Mouse (Mus musculus): Measurements from ENCODE around the gene Pes1. TPM values are rescaled to one million over a fixed set of nuclear protein-coding genes. Genes with fewer than 3 reads are reported as not detected.

Gene Pes1
- total and polyA plus RNA-seq, 2 experiments from 2014 or later, result 37.7 to 49.0 TPM

DNA sequence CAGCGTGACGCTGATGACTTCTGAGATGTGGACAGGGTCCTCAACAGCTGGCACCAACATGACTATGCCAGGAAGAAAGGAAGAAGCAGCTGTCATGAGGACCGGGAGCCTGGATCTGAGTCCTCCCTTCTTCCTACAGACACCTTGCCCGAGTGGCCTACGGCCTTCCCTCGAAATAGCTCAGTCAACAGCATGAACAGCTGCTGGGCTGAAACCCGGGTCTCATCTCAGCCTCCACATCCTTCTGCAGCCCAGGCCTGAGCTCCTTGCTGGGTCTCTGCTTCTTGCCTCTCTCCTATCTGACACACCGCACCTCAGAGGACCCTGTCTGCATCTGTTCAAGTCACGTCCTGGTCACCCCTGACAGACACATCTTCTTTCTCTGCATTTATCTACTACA lies 41.7 kb upstream of the Pes1 start:
- 0 out of 2 replicates have a peak, but pooled peaks cover 2% of the 10 kb centered on the region for H3K36me3 ChIP-seq (ENCODE audit: insufficient read depth, low read length)
- 94% methylated on average over 9 of the region's 9 CpGs for WGBS
- H3K9ac ChIP-seq (replicated peaks; ENCODE audit: low read length, poor library complexity, severe bottlenecking), result no peak overlapping the region
- no peak for TF ChIP-seq CTCF (IDR thresholded peaks at IDR 0.05)
- H3K27ac ChIP-seq (ENCODE audit: low read depth, low read length), result no peak overlapping the region
- no peaks in the 10 kb centered on the region for H3K4me1 ChIP-seq (ENCODE audit: insufficient read depth, low read length)
- ATAC-seq (ENCODE audit: low FRiP score) (no peak), DNase-seq (ENCODE audit: low spot score) (no peak)
- H3K4me2 ChIP-seq (ENCODE audit: low read depth, low read length, poor library complexity, severe bottlenecking), result no peak overlapping the region
- no peaks in the 10 kb centered on the region for H3K27me3 ChIP-seq (ENCODE audit: insufficient read depth, low read length)
- H3K9me3 ChIP-seq (ENCODE audit: low read length), result no peaks in the 10 kb centered on the region
- H3K4me3 ChIP-seq (ENCODE audit: low read depth, low read length), result no peak overlapping the region

DNA sequence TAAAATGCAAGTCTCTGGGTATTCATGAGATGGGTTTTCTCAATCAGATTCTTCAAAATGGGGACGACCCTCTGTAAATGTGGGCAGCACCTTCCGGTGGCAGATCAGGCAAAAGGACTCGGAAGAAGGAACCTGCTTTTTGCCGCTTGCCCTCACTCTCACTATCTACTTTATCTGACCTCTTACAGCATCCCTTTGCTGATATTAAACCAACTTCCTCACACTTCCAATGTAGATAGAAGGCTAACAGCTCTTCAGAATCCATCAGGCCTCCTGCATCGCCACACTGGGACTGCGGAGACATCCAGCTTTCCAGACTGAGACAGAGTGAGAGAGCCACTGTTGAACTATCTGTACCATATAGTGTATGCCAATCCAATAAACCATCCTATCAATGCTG lies 41.0 kb upstream of the Pes1 start:
- TF ChIP-seq CTCF (IDR thresholded peaks at IDR 0.05), result no peak
- Histone ChIP-seq H3K9me3 (ENCODE audit: low read length) (no peaks in the 10 kb centered on the region), H3K9ac (replicated peaks; ENCODE audit: low read length, poor library complexity, severe bottlenecking) (no peak overlapping the region), H3K27ac (ENCODE audit: low read depth, low read length) (no peak overlapping the region), H3K4me3 (ENCODE audit: low read depth, low read length) (no peak overlapping the region), H3K36me3 (ENCODE audit: insufficient read depth, low read length) (0 out of 2 replicates have a peak, but pooled peaks cover 2% of the 10 kb centered on the region), H3K4me1 (ENCODE audit: insufficient read depth, low read length) (no peaks in the 10 kb centered on the region), H3K4me2 (ENCODE audit: low read depth, low read length, poor library complexity, severe bottlenecking) (no peak overlapping the region), H3K27me3 (ENCODE audit: insufficient read depth, low read length) (no peaks in the 10 kb centered on the region)
- DNase-seq (ENCODE audit: low spot score), result no peak
- ATAC-seq (ENCODE audit: low FRiP score), result no peak
- 95% methylated on average over 6 of the region's 6 CpGs for WGBS

DNA sequence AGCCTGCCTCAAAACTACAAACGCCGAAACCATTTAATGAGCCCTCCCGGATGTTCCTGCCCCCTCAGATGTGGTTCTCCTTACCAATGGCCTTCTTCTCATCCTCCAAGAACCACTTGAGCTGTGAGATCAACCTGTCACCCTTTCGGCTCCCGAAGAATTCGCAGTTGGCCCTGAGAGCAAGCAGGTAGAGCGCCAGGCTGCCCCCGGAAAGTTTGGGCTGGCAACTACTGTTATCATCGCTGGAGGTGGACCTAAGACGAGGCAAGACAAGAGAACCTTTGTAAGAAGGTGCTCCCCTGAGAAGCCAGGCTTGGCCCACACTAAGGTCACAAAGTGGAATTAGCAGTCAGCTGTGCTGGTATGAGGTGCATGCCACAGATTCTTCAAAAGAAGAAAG lies 37.9 kb upstream of the Pes1 start:
- 92% methylated on average over 10 of the region's 10 CpGs for WGBS
- Histone ChIP-seq H3K4me1 (ENCODE audit: insufficient read depth, low read length) (no peaks in the 10 kb centered on the region), H3K4me2 (ENCODE audit: low read depth, low read length, poor library complexity, severe bottlenecking) (no peak overlapping the region), H3K27me3 (ENCODE audit: insufficient read depth, low read length) (no peaks in the 10 kb centered on the region), H3K36me3 (ENCODE audit: insufficient read depth, low read length) (0 out of 2 replicates have a peak, but pooled peaks cover 2% of the 10 kb centered on the region), H3K27ac (ENCODE audit: low read depth, low read length) (no peak overlapping the region), H3K9ac (replicated peaks; ENCODE audit: low read length, poor library complexity, severe bottlenecking) (no peak overlapping the region), H3K9me3 (ENCODE audit: low read length) (no peaks in the 10 kb centered on the region), H3K4me3 (ENCODE audit: low read depth, low read length) (no peak overlapping the region)
- ATAC-seq (ENCODE audit: low FRiP score) (no peak), DNase-seq (ENCODE audit: low spot score) (no peak)
- TF ChIP-seq CTCF (IDR thresholded peaks at IDR 0.05), result no peak

DNA sequence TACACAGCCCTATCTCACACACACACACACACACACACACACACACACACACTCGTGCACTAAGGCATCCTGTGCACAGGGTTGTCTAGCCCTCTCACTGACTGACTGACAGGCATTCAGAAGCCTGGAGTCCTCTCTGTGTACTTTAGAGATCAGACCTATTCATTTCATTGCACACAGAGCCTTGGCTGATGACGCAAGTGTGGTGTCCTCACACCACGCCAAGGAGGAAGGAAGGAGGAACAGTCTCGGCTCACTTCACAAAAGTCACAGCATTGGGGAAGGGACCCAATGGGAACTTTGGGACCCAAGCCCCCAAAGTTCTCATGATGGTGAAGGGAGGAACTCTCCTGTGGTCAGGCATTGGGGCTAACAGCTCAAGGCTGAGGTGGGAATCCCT lies 33.8 kb upstream of the Pes1 start:
- WGBS, result 77% methylated on average over 4 of the region's 4 CpGs
- H3K4me2 ChIP-seq (ENCODE audit: low read depth, low read length, poor library complexity, severe bottlenecking), result no peak overlapping the region
- no peaks in the 10 kb centered on the region for H3K9me3 ChIP-seq (ENCODE audit: low read length)
- no peaks in the 10 kb centered on the region for H3K36me3 ChIP-seq (ENCODE audit: insufficient read depth, low read length)
- no peak for TF ChIP-seq CTCF (IDR thresholded peaks at IDR 0.05)
- no peak overlapping the region for H3K9ac ChIP-seq (replicated peaks; ENCODE audit: low read length, poor library complexity, severe bottlenecking)
- no peak overlapping the region for H3K27ac ChIP-seq (ENCODE audit: low read depth, low read length)
- DNase-seq (ENCODE audit: low spot score) (no peak), ATAC-seq (ENCODE audit: low FRiP score) (no peak)
- no peak overlapping the region for H3K4me3 ChIP-seq (ENCODE audit: low read depth, low read length)
- H3K27me3 ChIP-seq (ENCODE audit: insufficient read depth, low read length), result no peaks in the 10 kb centered on the region
- H3K4me1 ChIP-seq (ENCODE audit: insufficient read depth, low read length), result no peaks in the 10 kb centered on the region

DNA sequence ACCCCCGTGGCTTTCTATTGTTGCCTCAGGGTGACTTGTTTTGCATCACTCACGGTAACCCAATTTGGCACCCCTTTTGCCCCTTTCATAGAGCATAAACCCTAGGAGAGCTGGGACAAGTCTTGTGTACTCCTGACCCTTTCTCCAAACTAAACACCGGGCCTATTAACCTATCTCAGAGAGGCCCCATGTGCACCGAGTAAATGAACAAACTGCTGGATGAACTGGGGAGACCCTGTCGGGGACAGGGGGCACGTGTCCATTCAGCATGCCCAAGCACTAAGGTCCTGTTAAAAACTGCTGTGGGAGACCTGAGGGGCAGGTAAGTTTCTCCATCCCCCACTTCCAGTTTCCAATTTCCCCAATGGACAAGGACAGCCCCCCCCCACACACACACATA lies 32.8 kb upstream of the Pes1 start:
- Histone ChIP-seq H3K4me1 (ENCODE audit: insufficient read depth, low read length) (no peaks in the 10 kb centered on the region), H3K4me2 (ENCODE audit: low read depth, low read length, poor library complexity, severe bottlenecking) (peak overlapping the region; percentile 79), H3K4me3 (ENCODE audit: low read depth, low read length) (peak overlapping the region; percentile 38), H3K9ac (replicated peaks; ENCODE audit: low read length, poor library complexity, severe bottlenecking) (peak overlapping the region; percentile 46; the same call in 1 of the 2 replicates), H3K27ac (ENCODE audit: low read depth, low read length) (no peak overlapping the region), H3K9me3 (ENCODE audit: low read length) (no peaks in the 10 kb centered on the region), H3K36me3 (ENCODE audit: insufficient read depth, low read length) (no peaks in the 10 kb centered on the region), H3K27me3 (ENCODE audit: insufficient read depth, low read length) (no peaks in the 10 kb centered on the region)
- ATAC-seq (ENCODE audit: low FRiP score), result no peak
- no peak for TF ChIP-seq CTCF (IDR thresholded peaks at IDR 0.05)
- WGBS, result 35% methylated on average over 6 of the region's 6 CpGs
- no peak for DNase-seq (ENCODE audit: low spot score)

DNA sequence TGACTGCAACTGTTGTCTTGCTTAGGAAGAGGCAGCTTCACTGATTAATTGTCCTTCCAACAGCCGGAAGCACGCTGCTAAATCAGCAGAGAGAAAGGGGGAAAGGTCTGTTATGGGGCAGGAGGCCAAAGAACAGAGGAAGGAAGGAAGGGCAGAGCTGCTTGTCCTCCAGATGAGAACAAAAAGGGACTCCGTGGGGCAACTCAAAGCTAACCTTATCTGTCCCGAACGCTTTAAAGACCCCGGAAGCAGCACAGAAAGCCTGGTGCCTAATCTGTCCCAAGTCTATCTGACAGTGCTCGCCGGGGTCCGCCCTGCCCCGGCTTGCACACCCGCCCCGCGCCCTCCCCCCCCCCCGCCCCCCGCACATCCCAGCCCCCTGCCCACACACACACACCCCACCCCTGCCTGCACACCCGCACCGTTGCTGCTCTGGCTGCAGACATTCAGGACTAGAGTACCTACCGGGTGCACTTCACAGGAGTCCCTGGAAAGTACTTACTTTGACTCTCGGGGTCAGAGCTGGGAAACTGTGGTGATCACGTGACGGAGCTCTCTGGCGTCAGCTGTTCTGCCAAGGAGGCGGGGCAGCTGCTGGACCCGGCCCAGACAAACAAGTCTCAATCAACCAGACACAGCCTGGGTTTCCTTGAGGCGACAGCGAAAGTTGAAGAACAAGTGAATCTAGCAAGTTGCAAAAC lies 32.1 kb upstream of the Pes1 start, which contains the start of gene Tcn2:
TSS of gene Tcn2 (minus strand) at position 649 of the 701 bp plus-strand sequence.
- peak; percentile 73 for DNase-seq (ENCODE audit: low spot score)
- Histone ChIP-seq H3K27ac (ENCODE audit: low read depth, low read length) (no peak within 1 kb of the TSS), H3K4me3 (ENCODE audit: low read depth, low read length) (peak within 1 kb of the TSS; percentile 38), H3K36me3 (ENCODE audit: insufficient read depth, low read length) (no peaks in the 10 kb centered on the region), H3K27me3 (ENCODE audit: insufficient read depth, low read length) (no peaks in the 10 kb centered on the region), H3K4me1 (ENCODE audit: insufficient read depth, low read length) (no peaks in the 10 kb centered on the region), H3K9me3 (ENCODE audit: low read length) (no peaks in the 10 kb centered on the region), H3K9ac (replicated peaks; ENCODE audit: low read length, poor library complexity, severe bottlenecking) (peak within 1 kb of the TSS; percentile 46), H3K4me2 (ENCODE audit: low read depth, low read length, poor library complexity, severe bottlenecking) (peak within 1 kb of the TSS; percentile 79)
- 0% methylated on average over 21 of the region's 26 CpGs for WGBS
- TF ChIP-seq CTCF (IDR thresholded peaks at IDR 0.05), result no peak
- peak; percentile 31; the same call in 1 of the 2 replicates for ATAC-seq (ENCODE audit: low FRiP score)
